Mouse (Mus musculus) erythroblast, embryonic 14.5 days (primary cell): ENCODE measurements around the gene Ncaph2. TPM values are rescaled to one million over a fixed set of nuclear protein-coding genes. Genes with fewer than 3 reads are reported as not detected.

Experiments used
- H3K27me3 ChIP-seq: 2 replicates; pipeline ENCODE4 v1.6.1; 2012; ENCODE audit warnings: inconsistent platforms; ENCODE audit not compliant: control insufficient read depth
- H3K36me3 ChIP-seq: 2 replicates; pipeline ENCODE4 v1.6.1; 2012; ENCODE audit warnings: mild to moderate bottlenecking, inconsistent platforms; ENCODE audit not compliant: control insufficient read depth
- H3K4me1 ChIP-seq: 2 replicates; pipeline ENCODE4 v1.6.1; 2012; ENCODE audit warnings: inconsistent platforms; ENCODE audit not compliant: control insufficient read depth
- H3K4me3 ChIP-seq: replicated peaks from 2 replicates; pipeline ENCODE3; 2012; ENCODE audit warnings: moderate library complexity, mild to moderate bottlenecking, inconsistent platforms
- H3K9me3 ChIP-seq: 2 replicates; pipeline ENCODE4 v1.6.1; 2012; ENCODE audit warnings: low read length, inconsistent platforms, mixed read lengths; ENCODE audit not compliant: control insufficient read depth
- GATA1 ChIP-seq: IDR thresholded peaks from 2 replicates; pipeline ENCODE4 v1.6.1; 2012; ENCODE audit warnings: low read length, inconsistent platforms, mixed read lengths
- TAL1 ChIP-seq: IDR thresholded peaks from 3 replicates; pipeline ENCODE4 v1.6.1; 2012; ENCODE audit warnings: low read length, inconsistent platforms, mixed read lengths
- polyA plus RNA-seq: library from polyadenylated mRNA; stranded (reverse); fragments of >175 nt; gene quantifications from 2 replicates; pipeline ENCODE4 v1.2.3, GENCODE M21; 2012

Ncaph2 gene
- polyA plus RNA-seq, 1 experiment, result 17.1 TPM

DNA sequence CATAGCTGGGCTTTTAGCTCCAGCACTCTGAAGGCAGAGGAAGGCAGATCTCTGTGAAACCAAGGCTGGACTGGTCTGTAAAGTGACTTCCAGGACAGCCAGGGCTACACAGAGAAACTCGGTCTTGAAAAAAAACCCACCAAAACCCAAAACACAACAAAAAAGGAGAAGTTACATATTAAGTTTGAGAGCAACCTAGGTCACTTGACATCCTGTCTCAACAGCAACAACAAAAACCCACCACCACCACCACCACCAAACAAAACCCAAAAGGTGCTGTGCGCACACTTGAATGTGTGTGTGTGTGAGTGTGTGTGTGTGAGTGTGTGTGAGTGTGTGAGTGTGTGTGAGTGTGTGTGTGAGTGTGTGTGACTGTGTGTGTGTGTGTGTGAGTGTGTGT lies 15.8 kb upstream of the Ncaph2 start:
- Histone ChIP-seq H3K4me1 (no peaks in the 10 kb centered on the region), H3K27me3 (no peaks in the 10 kb centered on the region; the same call in 1 of the 2 replicates), H3K36me3 (no peaks in the 10 kb centered on the region), H3K4me3 (no peak overlapping the region), H3K9me3 (no peaks in the 10 kb centered on the region)
- TF ChIP-seq TAL1 (no peak), GATA1 (no peak)

DNA sequence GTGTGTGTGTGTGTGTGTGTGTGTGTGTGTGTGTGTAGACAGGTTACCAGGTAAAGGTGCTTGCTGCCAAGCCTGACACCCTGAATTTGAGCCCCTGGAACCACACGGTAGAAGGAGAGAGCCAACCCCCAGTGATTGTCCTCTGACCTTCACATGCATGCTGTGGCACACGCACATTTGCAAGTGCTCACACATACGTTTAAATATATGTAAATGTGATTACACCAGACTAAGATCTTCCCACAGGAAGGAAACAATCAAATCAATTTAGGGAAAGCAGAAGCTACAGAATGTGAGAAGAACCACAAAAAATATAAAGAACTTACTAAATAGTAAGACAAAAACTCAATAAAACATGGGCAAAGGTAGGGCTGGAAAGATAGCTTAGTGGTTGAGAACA lies 15.4 kb upstream of the Ncaph2 start:
- Histone ChIP-seq H3K4me1 (no peaks in the 10 kb centered on the region), H3K36me3 (no peaks in the 10 kb centered on the region), H3K27me3 (no peaks in the 10 kb centered on the region; the same call in 1 of the 2 replicates), H3K4me3 (no peak overlapping the region), H3K9me3 (no peaks in the 10 kb centered on the region)
- TF ChIP-seq TAL1, result no peak
- TF ChIP-seq GATA1, result no peak

DNA sequence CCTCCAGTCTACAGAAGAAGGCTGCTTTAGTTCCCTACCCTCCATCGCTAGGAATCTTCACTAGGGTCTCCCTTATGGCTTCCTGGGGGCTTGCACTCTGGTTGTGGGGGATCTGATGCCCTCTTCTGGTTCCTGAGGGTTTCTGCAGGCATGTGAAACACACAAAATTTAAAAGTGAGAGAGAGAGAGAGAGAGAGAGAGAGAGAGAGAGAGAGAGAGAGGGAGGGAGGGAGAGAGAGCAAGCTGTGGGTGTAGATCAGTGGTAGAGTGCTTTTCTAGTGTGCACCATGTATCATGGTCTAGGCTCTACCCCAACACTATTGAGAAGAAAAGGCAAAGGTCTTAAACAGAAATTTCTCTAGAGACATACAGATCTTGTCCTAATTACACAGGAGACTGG lies 13.8 kb upstream of the Ncaph2 start:
- H3K4me3 ChIP-seq, result no peak overlapping the region
- no peaks in the 10 kb centered on the region for H3K9me3 ChIP-seq
- H3K27me3 ChIP-seq, result no peaks in the 10 kb centered on the region; the same call in 1 of the 2 replicates
- TF ChIP-seq GATA1 (no peak), TAL1 (no peak)
- no peaks in the 10 kb centered on the region for H3K36me3 ChIP-seq
- H3K4me1 ChIP-seq, result no peaks in the 10 kb centered on the region

DNA sequence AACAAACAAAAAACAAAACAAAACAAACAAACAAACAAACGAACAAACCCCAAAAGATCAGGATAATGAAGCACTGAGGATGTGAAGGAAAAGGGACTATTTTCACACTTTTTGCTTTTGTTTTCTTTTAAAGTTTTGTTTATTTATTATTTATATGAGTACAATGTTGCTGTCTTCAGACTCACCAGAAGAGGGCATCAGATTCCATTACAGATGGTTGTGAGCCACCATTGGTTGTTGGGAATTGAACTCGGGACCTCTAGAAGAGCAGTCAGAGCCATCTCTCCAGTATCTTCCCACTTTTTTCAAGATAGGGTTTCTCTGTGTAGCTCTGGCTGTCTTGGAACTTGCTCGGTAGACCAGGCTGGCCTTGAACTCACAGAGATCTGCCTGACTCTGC lies 12.2 kb upstream of the Ncaph2 start:
- Histone ChIP-seq H3K9me3 (no peaks in the 10 kb centered on the region), H3K4me1 (no peaks in the 10 kb centered on the region), H3K4me3 (no peak overlapping the region), H3K27me3 (no peaks in the 10 kb centered on the region; the same call in 1 of the 2 replicates), H3K36me3 (no peaks in the 10 kb centered on the region)
- TF ChIP-seq TAL1, result no peak

DNA sequence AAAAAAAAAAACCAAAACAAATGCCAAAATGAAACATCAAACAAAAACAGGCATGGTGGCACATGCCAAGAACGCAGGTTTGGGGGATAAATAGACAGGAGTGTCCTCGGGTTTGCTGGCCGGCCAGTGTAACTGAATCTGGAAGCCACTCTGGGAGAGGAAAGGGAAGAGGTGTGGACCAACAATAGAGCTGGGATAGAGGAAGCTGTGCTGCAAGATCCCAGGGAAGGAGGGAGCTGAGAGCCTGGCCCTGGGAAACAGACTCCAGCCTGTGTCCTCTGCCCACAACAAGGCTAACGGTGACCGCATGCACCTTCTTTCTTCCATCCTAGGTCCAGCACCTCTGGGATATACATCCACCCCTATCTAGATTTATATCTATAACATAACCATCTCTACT lies 5.1 kb upstream of the Ncaph2 start:
- H3K27me3 ChIP-seq, result no peaks in the 10 kb centered on the region
- peaks cover 50% of the 10 kb centered on the region for H3K36me3 ChIP-seq
- H3K9me3 ChIP-seq, result no peaks in the 10 kb centered on the region
- peaks cover 21% of the 10 kb centered on the region for H3K4me1 ChIP-seq
- TF ChIP-seq GATA1 (no peak), TAL1 (no peak)
- no peak overlapping the region for H3K4me3 ChIP-seq

DNA sequence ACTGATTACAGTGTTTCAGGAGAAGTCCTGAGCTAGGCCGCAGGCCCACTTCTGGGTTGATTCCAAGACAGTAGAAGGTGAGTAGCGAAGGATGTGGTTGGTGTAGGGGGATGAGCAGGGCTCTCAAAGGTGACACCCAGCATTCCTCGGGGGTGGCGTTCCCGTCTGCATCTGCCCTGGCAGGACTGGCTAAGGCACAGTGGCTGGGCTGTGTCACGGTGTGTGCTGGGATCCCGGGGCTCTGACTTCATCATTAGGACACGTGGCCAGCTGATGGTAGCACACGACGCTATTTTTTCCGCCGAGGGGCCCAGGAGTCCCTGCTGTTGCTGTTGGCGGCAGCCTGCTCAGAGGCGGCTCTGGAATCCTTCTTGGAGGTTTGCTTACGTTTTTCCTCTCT lies 4.2 kb upstream of the Ncaph2 start:
- Histone ChIP-seq H3K36me3 (peaks cover 50% of the 10 kb centered on the region), H3K27me3 (no peaks in the 10 kb centered on the region), H3K9me3 (no peaks in the 10 kb centered on the region), H3K4me1 (peaks cover 21% of the 10 kb centered on the region), H3K4me3 (no peak overlapping the region)
- TF ChIP-seq GATA1, result no peak
- no peak for TF ChIP-seq TAL1

DNA sequence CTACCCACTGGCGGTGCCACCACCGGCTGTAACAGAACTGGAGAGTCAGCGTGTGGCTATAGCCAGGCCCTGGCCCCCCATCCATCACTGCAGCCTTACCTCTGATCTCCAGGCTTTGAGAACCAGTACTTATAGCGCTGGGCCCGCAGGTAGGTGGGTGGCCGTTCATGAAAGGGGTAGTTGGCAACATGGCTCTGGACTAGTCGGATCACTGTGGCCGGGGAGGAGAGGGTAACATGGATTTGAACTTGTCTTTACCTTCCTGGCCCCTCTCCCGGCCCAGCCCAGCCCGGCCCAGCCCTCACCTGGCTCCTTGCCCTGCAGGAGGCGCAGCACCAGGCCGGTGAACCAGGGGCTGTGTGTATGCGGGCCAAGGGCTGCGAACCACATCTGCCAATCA lies 3.5 kb upstream of the Ncaph2 start:
- no peaks in the 10 kb centered on the region for H3K27me3 ChIP-seq
- TF ChIP-seq GATA1 (no peak), TAL1 (no peak)
- no peak overlapping the region for H3K4me3 ChIP-seq
- peaks cover 51% of the 10 kb centered on the region for H3K36me3 ChIP-seq
- H3K9me3 ChIP-seq, result no peaks in the 10 kb centered on the region
- peaks cover 27% of the 10 kb centered on the region for H3K4me1 ChIP-seq

DNA sequence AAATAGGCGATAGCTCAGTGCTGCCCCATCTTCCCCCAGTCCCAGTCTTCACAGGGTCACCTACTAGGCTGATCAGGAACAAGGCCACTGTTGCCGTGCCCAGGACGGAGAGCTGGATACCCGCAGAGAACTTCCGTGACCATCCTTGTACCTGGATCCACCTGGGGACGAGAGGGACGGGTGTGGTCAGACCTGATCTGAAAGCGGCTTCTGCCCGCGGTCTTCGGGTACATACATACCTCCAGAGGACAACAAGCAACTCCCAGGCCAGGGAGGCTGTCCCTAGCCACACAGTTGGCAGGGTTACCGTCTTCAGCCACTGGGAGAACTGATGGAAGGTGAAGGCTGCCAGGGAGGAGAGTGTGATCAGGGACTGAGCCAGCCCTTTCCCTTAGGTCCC lies 2.7 kb upstream of the Ncaph2 start:
- H3K4me1 ChIP-seq, result peaks cover 33% of the 10 kb centered on the region
- H3K9me3 ChIP-seq, result no peaks in the 10 kb centered on the region
- H3K4me3 ChIP-seq, result no peak overlapping the region
- peaks cover 58% of the 10 kb centered on the region for H3K36me3 ChIP-seq
- no peak for TF ChIP-seq GATA1
- TF ChIP-seq TAL1, result no peak
- H3K27me3 ChIP-seq, result no peaks in the 10 kb centered on the region

DNA sequence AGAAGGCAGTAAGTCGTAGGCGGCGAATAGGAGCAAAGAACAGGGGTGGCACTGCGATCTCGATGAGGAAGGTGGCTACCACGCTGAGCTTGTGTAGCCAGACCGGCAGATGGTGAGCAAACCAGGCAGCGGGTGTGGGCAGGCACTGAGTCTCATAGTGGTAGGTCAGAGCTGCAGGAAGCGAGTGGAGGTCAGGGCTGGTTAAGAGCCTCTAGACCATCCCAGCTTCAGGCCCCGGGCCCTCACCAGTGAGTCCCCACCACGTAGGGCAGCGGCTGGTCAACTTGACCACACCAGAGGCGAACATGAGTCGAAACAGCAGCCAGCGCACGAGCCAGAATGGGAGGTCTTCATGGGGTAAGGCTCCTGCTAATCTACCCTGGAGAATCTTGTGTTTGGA lies 1.7 kb upstream of the Ncaph2 start:
- Histone ChIP-seq H3K9me3 (no peaks in the 10 kb centered on the region), H3K36me3 (peaks cover 68% of the 10 kb centered on the region), H3K4me3 (peak overlapping the region; percentile 97), H3K4me1 (peaks cover 43% of the 10 kb centered on the region), H3K27me3 (no peaks in the 10 kb centered on the region)
- TF ChIP-seq GATA1 (no peak), TAL1 (no peak)

DNA sequence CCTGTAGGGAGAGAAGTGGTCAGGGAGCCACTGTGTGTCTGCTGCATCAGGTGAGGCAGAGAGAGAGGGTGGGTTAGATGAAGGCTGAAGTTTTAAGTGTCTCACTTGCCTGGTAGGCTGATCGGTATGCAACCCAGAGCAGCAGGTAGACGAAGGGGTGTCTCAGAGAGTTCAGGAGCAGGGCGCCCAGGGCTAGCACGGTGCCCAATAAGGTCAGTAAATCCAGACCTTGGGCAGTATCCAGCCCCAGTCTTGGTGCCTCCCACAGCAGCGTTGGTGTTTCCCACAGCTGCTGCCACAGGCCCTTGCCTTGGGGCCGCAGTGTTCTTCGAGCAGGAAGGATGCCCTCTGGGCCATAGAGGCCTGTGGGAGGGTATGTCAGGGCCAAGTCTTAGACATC lies 1.1 kb upstream of the Ncaph2 start:
- TF ChIP-seq TAL1 (no peak), GATA1 (no peak)

More for the DNA sequence above, 1.1 kb upstream of the Ncaph2 start:
- Histone ChIP-seq H3K4me1 (peaks cover 48% of the 10 kb centered on the region), H3K9me3 (no peaks in the 10 kb centered on the region), H3K27me3 (no peaks in the 10 kb centered on the region), H3K36me3 (peaks cover 74% of the 10 kb centered on the region), H3K4me3 (peak overlapping the region; percentile 97)
